Mouse (Mus musculus) thymus, postnatal 36 days (tissue): ENCODE results near the gene Msh3.
A peak's percentile ranks its signal among the peaks of the same experiment; 100 is the strongest.

Experiments used
- DNase-seq, 2 experiments: peaks; one replicate each; pipeline ENCODE4 v3.0.0; 2022; ENCODE audit warnings: mixed read lengths in 2 of 2

The Msh3 gene

DNA sequence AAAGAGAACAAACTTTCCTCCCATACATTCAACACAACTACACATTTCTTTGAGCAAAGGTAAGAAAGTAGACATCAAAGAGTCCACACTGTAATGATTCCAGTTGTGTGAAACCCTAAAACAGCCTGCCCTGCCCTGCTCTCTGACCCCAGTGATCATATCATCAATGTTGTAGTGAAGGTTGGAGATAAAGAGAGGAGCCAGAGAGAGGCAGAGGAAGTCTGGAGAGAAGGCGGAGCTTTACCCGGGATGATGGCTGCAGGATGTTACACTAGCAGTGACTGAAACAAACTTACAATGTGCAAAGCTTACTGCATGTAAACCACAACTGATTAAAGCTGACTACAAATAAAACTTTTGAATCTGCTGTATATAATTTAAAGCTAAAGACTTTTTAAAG is 26.8 kb downstream of the Msh3 start:
- no peak for DNase-seq

DNA sequence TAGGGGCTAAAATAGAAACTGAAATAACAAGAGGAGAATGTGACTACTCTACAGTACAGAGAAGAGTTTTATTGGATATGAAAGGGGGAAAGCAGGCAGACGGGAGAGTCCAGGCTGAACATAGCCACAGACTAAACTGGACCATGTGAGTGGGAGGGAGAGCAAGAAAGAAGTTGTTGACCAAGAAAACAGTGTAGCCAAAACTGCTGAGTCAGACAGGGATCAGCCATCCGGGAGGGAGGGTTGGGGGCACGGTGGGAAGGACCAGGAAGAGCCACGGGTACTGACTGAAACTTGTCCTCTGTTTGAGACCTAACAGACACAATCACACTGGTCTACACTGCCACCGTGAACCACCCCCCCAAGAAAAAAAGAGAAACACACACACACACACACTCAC is 28.8 kb downstream of the Msh3 start:
- no peak for DNase-seq

DNA sequence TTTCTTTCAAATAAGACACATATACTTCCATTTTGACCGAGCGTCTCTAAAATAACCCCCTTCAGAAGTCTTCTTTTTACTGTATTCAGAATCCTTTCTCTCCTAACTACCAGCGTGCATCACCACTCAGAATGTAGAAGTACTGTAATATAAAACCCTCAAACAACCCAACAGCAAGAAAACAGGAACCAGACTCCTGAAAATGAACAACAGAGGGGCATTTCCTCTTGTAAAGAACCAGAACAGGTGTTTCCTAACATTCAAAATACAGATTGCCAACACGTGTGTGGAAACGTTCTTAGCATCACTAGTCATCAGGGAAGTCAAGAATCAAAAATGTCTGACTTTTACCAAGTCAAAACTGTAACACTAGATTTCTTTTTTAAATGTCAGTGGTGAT is 34.0 kb downstream of the Msh3 start:
- no peak for DNase-seq

DNA sequence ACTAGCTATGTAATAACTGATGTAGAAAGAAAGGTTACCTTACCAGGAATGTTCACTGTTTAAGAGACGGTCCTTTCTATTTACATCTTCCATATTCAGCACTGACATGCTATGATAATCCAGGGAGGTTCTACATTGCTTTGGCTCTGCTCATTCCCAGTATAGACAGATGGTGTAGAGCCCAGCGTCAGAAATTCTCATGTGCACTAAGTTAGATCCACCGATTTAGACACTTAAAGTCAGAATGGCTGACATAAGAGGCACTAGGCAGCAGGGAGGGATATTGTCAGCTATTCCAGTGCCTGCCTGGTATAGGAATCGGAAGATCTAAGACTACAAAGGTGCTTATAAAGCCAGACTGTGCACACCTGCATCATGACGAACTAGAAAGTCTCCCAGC is 40.2 kb downstream of the Msh3 start:
- DNase-seq = no peak

DNA sequence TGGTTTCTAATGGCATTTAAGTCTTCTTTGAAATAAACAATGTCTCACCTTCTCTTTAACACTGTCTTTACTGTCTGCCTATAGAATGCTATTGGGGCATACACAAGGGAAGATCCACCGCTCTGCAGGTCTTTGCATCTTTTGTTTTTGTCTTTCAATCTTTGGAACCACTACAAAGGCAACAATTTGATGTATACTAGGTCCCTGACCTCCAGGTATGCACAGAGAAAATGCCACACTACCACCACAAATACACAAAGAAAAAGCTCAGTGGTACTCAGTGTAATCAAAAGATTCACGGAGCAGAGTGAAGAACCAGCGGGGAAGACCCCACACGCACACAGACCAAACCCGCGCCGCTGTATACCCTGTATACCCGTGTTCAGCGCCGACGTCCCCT is 49.1 kb downstream of the Msh3 start, which contains the start of gene Gm20379:
Gene Gm20379 (plus strand): TSS at position 301 of the 400 bp plus-strand sequence.
- DNase-seq = no peak

DNA sequence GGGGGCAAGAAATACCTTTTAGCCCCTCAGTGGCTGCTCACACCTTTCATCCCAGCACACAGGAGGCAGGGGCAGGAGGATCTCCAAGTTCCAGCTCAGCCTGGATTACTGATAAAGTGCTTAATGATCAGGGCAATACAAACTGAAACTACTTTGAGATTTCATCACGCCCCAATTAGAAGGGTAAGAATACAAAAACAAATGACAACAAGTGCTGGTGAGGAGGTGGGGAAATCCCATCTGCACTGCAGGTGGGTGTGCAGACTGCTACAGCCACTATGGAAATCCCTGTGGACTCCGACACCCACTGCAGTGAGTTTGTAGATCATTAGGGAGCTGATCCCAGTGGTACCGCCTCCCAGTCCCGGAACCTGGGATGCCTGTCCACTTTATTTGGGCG is 50.5 kb downstream of the Msh3 start:
- DNase-seq = no peak

DNA sequence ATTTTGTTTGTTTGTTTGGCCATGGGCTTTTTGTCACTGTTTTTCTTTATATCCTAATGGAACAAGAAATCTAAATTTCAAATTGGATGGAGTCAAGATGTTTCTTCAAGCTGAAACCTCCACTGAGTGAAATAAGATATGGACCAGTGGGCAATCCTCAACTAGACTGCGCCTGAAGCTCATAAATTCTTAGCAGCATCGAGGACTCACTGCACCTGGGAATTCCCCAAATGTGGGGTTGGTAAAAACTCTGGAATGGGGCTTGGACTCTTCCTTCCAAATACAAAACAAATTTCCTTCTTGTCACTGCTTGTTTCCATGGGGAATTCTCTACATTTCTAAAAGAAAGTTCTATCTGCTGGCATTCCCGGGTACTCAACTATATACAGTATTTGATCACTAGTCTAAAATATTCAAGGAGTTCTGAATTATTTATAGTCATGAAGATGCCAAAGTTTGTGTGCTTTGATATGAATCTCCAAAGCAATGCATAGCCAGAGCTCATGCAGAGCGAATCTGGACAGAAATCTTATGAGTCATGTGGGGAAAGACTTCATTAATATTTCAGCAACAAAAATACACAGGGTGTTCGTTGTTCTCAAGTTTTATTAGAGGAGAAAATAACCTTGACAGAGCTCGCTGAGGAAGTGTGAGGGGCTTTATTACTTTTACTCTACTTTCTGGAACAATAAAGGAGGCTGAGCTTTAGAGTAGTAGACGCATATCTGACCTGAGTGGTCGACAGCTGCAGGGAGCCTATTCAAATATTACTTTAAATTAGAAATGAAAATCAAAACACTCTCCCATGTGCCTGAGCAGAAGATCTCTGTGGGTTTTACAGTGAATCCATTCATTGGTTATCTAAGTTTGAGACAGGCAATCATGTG is 51.5 kb downstream of the Msh3 start:
- DNase-seq = no peak

DNA sequence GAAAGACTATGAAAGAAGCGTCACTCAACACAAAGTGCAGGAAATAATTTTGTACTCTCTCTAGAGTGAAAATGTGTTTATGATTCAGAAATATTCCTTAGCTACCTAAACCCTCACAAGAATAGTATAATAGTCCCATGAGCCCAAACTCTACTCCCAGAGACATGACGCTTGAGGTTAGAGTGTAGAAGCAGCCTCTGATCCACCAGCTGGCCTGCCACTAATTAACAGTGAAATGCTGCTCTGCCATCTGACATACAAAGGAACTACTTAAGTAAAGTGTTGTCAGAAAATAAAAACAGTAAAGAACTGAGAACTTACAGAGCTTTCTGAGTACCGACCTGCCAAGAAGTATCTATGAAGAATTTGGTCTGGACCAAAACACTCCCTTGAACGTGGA is 52.3 kb downstream of the Msh3 start:
- DNase-seq = no peak

DNA sequence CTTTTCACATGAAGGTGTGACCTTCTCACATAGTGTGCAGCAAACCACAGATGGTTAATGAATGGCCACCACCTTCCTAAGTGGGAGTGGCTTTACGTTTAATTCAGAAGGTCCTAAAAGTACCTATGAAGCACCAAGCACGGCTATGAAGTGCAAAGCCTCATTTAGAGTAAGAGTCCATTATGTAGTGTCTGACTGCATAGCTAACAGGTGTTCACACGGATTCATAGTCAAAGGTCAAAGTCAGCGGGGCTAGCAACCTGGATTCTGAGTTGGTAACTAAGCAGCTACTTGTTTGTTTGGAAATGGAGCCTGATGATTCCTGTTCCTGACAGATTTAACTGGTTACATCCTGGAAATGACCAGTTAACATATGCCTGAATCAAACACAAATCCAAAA is 53.0 kb downstream of the Msh3 start:
- no peak for DNase-seq

DNA sequence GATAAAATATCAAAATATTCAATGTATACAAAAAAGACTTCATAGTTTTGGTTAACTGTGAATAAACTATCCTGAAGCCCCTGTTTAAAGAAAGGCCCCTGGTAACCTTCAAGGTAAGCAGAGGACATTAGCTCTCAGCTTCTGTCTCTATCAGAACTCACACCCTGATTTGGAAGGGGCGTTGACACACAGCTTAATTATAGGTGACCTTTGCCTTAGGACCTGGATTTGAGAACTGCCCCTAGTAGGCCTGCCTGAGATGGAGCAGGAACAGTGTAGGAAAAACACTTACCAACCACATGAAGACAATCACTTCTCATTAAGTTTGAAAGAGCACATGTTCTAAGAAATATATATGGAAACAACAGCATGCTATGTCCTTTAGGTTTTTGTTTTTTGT is 55.3 kb downstream of the Msh3 start:
- DNase-seq = no peak

DNA sequence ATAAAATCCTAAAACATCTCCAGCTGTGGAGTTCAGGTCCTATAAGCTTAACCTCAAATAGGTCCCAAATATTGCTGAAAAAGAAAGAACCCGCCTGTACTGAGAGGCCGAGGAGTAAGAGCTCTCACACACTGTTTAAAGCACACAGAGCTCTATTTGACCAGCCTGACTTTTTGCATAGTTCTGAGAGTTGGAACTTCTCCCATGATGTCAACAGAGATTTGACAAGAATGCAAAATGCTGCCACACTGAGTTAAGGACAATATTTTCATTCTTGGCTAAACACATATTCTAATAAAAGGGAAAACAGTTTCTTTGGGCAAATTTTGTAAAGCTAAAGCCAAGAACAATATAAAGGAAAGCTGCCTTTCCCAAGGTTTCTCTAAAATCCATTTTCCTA is 57.8 kb downstream of the Msh3 start:
- DNase-seq = no peak

DNA sequence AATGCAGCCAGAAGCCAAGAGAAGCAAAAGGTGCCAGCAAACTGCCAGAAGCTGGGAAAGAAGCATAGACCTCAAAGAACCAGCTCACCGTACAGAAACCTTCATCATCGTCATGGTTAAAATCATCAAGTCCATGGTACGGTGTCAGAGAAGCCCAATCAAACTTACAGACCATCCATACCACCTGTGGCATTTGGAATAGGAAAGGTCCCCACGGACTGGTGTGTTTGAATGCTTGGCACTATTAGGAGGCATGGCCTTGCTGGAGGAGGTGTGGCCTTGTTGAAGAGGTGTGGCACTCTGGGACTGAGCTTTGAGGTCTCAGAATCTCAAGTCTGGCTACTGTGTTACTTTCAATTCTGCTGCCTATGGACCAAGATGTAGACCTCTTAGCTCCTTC is 58.3 kb downstream of the Msh3 start:
- DNase-seq = no peak

DNA sequence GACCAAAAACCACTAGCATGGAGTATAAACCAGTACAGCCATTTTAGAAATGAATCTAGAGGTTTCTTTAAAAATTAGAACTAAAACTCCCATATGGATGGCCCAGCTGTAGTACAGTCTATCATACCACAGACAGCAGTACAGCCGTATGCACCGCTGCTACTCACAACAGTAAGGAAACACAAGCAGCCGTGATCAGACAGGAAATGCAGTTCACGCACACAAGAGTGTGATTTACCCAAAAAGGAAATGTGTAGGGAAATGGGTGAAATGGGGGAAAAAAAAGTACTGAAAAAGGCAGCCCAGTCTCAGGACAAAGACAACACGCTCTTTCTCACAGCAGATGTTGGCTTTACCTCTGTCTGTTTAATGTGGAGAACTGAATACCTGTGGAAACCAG is 60.9 kb downstream of the Msh3 start:
- DNase-seq = no peak

DNA sequence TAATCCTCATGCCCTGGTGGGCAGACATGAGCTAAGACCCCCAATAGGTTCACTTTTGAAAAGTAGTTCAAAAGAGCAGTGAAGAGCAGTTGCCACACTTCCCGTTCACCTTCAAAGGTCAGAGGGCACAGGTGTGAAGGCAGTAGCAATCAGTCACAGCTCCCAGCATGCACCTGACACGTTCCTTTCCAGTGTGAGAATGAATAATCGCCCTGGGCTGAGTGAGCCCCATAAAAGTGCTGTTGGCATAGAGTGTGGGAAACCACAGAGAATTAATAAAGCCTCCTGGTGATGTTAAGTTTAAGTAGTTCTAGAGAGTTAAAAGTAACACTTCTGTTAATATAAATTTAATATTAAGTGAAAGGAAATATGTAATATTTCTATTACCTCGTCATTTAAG is 63.2 kb downstream of the Msh3 start:
- DNase-seq = no peak

DNA sequence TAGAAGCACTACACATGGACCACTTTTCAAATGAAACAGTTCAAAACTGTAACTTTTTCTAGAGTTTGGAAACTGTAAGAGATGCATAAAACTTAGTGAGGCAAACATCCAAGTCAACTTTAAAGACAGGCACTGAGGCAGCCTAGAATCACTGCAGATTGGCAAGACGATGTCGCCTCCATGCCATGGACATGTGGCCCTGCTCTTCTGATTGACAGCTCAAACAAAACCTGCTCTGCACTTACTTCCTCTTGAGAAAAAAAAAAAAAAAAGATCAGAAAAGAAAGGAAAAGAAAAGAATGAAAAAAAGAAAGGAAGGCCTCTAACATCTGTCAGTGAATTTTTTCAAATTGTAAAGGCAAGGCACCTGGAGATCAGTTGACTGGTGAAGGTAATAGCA is 77.8 kb downstream of the Msh3 start:
- DNase-seq = no peak

DNA sequence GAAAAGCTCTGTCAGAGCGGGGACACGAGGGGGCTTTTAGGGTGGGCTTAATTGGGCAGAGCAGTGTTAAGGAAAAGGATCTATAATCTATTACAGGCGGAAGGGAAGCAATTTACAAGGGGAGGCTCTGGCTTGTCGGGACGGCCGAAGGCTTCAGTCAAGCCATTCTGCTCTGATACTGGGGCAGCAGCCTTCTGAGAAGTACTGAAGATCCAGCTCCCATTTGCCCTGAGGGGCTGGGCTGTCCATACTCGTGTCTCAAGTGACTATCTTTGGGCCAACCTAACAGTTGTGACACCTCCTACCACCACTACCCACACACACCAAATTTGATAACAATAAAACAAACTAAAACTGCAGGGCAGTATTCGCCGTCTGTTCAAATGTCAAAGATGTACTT is 79.5 kb downstream of the Msh3 start:
- DNase-seq = no peak

DNA sequence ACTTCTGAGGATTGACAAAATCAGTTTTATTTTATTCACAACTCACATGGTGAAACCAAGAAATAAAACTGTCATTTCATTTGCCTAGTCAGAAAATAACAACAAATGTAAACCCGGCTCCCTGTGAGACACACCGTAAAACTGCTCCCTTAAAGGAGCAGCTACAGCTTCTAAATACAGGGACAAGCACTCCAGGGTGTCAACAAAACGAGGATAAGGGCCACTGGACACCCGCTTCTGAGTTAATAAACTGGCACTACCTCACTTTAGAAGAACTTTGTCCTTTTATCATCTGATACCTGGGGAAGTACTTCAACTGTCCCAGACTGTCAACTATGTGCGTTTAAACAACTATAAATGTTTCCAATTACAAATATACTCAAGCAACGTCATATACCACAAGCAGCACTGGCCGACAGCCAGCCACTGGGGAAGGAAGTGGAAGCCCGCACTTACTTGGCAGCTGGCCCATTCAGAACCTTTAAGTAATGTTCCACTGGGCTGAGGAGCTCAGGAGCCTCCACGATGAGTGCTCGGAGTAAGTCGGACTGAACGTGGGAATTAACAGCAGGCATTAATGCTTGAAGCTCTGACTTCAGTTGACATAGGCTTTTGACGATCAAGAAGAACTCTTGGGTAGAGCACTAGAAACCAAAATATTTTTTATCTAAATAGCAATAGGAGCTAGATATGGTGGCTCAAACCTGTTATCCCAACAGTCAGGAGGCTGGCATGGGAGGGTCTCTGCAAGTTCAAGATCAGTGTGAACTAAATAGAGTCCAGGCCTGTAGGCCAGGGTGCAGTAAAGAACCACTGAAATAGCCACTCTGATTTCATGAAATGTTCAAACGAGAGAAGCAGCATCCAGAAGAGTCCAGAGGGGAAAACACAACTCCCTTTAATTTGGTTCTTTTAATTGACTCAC is 80.3 kb downstream of the Msh3 start:
- DNase-seq = peak; percentile 8 to 14

DNA sequence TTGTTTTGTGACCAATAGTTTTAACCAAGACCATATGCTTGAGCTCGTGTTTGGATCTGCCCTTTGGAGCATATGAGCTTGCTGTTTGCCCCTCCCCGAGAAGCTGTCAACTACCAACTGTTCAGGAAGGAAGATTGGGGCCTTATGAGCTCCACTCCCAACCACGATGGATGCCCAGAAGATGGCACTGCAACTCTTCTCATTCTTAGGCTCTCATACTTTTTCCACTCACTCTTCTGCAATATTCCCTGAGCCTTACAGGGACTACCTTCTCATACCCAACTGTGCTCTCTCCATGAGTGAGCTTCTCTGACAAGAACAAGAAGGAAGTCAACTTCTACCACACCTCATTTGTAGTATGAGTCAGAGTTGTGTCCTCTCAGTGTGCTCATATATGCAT is 87.7 kb downstream of the Msh3 start:
- no peak for DNase-seq

DNA sequence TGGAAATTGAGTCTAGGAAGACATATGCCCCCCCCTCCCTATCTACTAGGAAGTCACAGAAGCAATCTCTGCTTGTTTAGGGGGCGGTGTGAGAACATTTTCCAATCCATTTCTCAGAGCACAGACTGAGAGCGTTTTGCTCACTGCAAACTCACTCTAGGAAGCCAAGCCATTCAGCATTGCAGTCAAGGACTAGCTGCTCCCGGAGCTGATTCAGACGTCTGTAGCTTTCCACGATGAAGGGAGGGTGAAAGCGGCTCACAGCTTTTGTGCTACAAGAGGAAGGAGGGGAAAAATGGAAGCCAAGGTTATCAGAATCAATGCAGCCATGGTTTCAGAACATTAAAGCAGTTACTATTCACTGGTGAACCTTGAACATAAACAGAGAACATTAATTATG is 91.2 kb downstream of the Msh3 start:
- DNase-seq = no peak

DNA sequence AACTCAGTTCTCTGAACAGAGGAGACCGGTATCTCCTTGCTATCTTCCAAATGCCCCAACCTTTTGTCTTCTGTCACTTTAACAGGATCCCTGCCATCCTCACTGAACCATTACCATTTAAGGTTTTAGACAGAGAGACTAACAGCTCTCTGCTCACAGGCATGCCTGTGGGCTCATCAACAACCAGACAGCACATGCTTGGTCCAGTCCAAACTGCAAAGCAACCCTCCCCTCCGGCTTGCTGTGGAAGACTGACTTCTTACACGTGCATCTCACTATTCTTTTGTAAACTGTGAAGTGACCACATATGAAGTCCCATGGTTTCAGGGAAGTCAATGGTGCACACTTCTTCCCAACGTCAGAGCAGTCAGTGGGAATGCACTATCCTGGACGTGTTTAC is 93.5 kb downstream of the Msh3 start:
- no peak for DNase-seq

DNA sequence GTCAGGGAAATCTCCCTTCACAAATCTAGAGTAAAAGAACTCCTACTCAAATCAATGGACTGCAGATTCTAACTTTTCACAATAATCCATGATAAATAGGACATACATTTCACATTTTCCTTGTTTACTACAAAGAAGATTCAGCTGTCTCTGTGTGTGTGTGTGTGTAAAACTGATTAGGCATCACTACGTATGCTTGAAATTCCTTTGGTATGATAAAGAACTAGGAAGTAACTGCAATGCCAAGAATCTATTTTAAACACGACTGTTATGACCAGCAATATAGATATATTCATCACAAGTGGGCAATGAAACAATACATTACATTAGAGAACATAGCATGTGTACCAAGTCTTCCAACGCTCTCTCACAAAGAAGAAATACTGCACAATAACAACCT is 99.3 kb downstream of the Msh3 start:
- no peak for DNase-seq

DNA sequence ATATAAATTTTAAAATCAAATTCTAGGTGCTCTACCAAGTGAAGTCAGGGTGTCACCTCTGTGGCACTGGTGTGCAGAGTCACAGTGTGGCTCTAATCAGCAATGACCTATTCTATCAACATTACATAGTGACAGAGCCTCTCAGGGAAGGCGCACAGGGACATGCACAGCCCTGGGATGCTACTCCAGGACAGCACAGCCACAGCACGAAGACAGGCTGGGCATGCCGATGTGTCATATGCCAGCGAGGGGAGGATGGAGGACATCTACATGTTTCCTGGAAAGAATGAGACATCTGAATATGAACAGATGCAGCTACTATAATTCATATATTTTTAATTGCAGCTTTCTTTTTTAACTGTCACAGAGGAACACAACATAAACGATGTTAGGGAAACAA is 101.0 kb downstream of the Msh3 start:
- DNase-seq = no peak

DNA sequence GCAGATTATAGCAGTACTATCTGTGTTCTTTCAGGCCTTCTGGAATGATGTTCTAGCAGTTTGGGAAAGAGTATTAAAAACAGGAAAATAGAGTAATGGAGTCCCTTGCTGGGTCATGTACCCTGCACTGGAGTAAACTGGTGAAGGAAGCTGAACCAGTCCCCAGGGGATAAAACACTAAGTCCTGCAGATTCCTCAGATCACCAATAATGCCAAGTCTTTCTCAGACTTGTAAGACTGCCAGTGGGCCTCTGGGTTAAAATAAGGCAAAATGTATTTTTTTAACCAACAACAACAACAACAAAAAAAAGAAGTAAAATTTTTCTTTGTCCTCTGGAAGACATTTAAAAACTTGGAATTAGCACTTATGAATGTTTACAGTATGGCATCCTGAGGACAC is 102.5 kb downstream of the Msh3 start:
- DNase-seq = no peak

DNA sequence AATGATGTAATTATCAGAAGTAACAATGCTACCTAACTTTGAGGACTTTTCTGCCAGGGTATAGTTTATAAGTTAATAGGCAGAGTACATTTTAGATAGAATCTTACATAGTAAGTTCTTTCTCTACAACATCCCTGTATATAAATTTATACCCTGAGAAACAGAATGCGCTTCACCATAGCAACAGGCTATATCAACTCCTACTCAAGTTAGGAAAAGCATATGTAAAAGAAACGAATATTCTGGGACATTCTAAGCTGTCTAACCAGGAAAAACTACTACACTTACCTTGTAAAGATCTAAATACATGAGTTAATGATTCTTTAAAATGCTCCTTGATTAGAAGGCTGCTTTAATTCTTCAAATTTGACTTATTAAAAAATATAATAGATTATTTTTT is 107.2 kb downstream of the Msh3 start:
- no peak for DNase-seq
